Mouse (Mus musculus) liver, embryonic 16.5 days (tissue): ENCODE measurements around the gene Cyp8b1. TPM values are rescaled to one million over a fixed set of nuclear protein-coding genes. Genes with fewer than 3 reads are reported as not detected.

Experiments
- ATAC-seq: fragments of 200-750 bp; cut with Nextera tagmentation; 2 replicates; pipeline ENCODE4 v1.8.0; 2017; ENCODE audit warnings: low read depth, mild to moderate bottlenecking, moderate number of reproducible peaks, moderate library complexity
- H3K27ac ChIP-seq: fragments of 300-500 bp; sonication (generic); 2 replicates; pipeline ENCODE4 v1.5.1; 2014; ENCODE audit warnings: mild to moderate bottlenecking, low read length
- H3K27me3 ChIP-seq: fragments of 300-500 bp; sonication (generic); 2 replicates; pipeline ENCODE4 v1.6.1; 2014; ENCODE audit warnings: low read depth, low read length, mixed read lengths; ENCODE audit not compliant: control insufficient read depth, insufficient read depth
- H3K36me3 ChIP-seq: fragments of 300-500 bp; sonication (generic); 2 replicates; pipeline ENCODE4 v1.6.1; 2014; ENCODE audit warnings: mild to moderate bottlenecking; ENCODE audit not compliant: control insufficient read depth, insufficient read depth
- H3K4me1 ChIP-seq: fragments of 300-500 bp; sonication (generic); 2 replicates; pipeline ENCODE4 v1.6.1; 2014; ENCODE audit warnings: low read depth, low read length, mixed read lengths; ENCODE audit not compliant: control insufficient read depth
- H3K4me2 ChIP-seq: fragments of 300-500 bp; sonication (generic); 2 replicates; pipeline ENCODE4 v1.6.1; 2014; ENCODE audit warnings: low read depth, low read length, mixed read lengths
- H3K4me3 ChIP-seq: fragments of 300-500 bp; sonication (generic); 2 replicates; pipeline ENCODE4 v1.5.1; 2014; ENCODE audit warnings: low read depth, mild to moderate bottlenecking, low read length
- H3K9ac ChIP-seq: fragments of 300-500 bp; sonication (generic); 2 replicates; pipeline ENCODE4 v1.6.1; 2014; ENCODE audit warnings: low read depth, low read length
- H3K9me3 ChIP-seq: fragments of 300-500 bp; sonication (generic); replicated peaks from 2 replicates; pipeline ENCODE4 v1.6.1; 2016; ENCODE audit warnings: low read length; ENCODE audit not compliant: control insufficient read depth
- WGBS: fragments of 180-500 bp; shearing (Covaris S2); extraction: QIAGEN DNeasy Blood & Tissue Kit; methylation state at CpG from one replicate; pipeline ENCODE4 v1.1.7; 2014; ENCODE audit not compliant: insufficient replicate concordance; 5-methylcytosine and 5-hydroxymethylcytosine counted together
- polyA plus RNA-seq: library from polyadenylated mRNA; unstranded; fragments of >200 nt; fragmentation: Nextera tagmentation; extraction: Ambion mirVana; gene quantifications from 2 replicates; pipeline ENCODE4 v1.2.1, GENCODE M21; 2015

Gene Cyp8b1
- polyA plus RNA-seq, 1 experiment from 2014 or later = 19.0 TPM

GRCm38 (mm10) chr9:121924901-121925560, 8.9 kb upstream of the Cyp8b1 start:
- no peak overlapping the region for H3K4me2 ChIP-seq
- ATAC-seq = no peak
- H3K9ac ChIP-seq = no peak overlapping the region
- no peaks in the 10 kb centered on the region for H3K36me3 ChIP-seq
- H3K27ac ChIP-seq = peak overlapping the region; percentile 85; the same call in 1 of the 2 replicates
- WGBS = 58% methylated on average over 9 of the region's 9 CpGs
- H3K4me1 ChIP-seq = peaks cover 7% of the 10 kb centered on the region
- H3K4me3 ChIP-seq = no peak overlapping the region
- H3K27me3 ChIP-seq = no peaks in the 10 kb centered on the region
- H3K9me3 ChIP-seq = no peaks in the 10 kb centered on the region

DNA sequence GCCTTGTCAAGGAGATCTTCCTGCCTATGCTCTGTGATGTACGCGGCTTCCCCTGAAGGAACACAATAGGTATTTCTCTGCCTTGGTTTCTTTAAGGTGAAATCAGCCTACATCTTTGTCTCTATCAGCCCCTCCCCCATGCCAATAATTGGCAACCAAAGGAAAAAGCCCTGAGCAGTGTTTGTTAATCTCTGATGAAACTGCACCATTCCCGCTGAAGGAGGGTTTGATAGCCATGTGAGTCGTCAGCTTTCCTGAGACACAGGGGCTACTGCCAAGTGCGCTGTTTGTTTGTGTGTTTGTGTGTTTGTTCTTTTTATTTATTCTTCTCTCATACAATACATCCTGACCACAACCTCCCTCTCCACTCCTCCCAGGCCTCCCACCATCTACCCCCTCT, 7.8 kb upstream of the Cyp8b1 start:
- peak; percentile 10; the same call in 1 of the 2 replicates for ATAC-seq
- Histone ChIP-seq H3K9ac (peak overlapping the region; percentile 10; the same call in 1 of the 2 replicates), H3K4me1 (peaks cover 7% of the 10 kb centered on the region), H3K4me2 (peak overlapping the region; percentile 33), H3K27ac (peak overlapping the region; percentile 85), H3K9me3 (no peaks in the 10 kb centered on the region), H3K4me3 (peak overlapping the region; percentile 20), H3K27me3 (no peaks in the 10 kb centered on the region), H3K36me3 (no peaks in the 10 kb centered on the region)
- WGBS = 65% methylated on average over 5 of the region's 5 CpGs

- Histone ChIP-seq H3K27me3 (no peaks in the 10 kb centered on the region), H3K9ac (no peak overlapping the region), H3K9me3 (no peaks in the 10 kb centered on the region), H3K27ac (peak overlapping the region; percentile 85), H3K4me2 (peak overlapping the region; percentile 33), H3K4me3 (peak overlapping the region; percentile 20), H3K36me3 (no peaks in the 10 kb centered on the region), H3K4me1 (peaks cover 7% of the 10 kb centered on the region)
- 50% methylated on average over 8 of the region's 8 CpGs for WGBS
- peak; percentile 81 for ATAC-seq
Measured at GRCm38 (mm10) chr9:121923443-121923842, 7.3 kb upstream of the Cyp8b1 start.

DNA sequence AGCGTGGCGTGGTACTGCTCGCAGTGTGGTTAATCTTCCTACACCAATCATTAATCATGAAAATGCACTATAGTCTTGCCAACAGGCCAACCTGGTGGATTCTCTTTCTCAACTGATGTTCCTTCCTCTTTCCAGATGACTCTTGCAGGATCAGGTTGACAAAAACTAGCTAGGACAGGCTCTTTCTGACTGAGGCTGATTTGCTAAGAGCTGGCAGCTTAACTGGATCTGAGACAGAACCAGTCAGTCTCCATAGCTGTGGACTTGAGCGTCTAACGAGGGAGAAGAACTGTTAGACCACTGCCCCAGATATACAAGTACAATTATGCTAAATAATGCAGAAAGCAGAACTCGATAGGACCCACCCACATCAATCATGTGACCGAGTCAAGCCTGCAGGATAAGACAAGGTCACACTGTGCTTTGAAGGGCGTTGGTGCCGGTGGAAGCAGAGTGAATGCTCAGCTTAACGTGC, 3.0 kb upstream of the Cyp8b1 start:
- 36% methylated on average over 10 of the region's 10 CpGs for WGBS
- no peak for ATAC-seq
- no peaks in the 10 kb centered on the region for H3K9me3 ChIP-seq
- H3K4me2 ChIP-seq = no peak overlapping the region
- H3K27me3 ChIP-seq = no peaks in the 10 kb centered on the region
- no peak overlapping the region for H3K9ac ChIP-seq
- no peaks in the 10 kb centered on the region; the same call in 1 of the 2 replicates for H3K4me1 ChIP-seq
- no peaks in the 10 kb centered on the region for H3K36me3 ChIP-seq
- no peak overlapping the region for H3K4me3 ChIP-seq
- H3K27ac ChIP-seq = no peak overlapping the region

GRCm38 (mm10) chr9:121915056-121915455, 1.0 kb downstream of the Cyp8b1 start:
- 61% methylated on average over 10 of the region's 10 CpGs for WGBS
- H3K36me3 ChIP-seq = no peaks in the 10 kb centered on the region
- no peaks in the 10 kb centered on the region for H3K27me3 ChIP-seq
- H3K9ac ChIP-seq = no peak overlapping the region
- H3K4me1 ChIP-seq = no peaks in the 10 kb centered on the region; the same call in 1 of the 2 replicates
- H3K27ac ChIP-seq = no peak overlapping the region
- no peak for ATAC-seq
- H3K9me3 ChIP-seq = no peaks in the 10 kb centered on the region
- no peak overlapping the region for H3K4me2 ChIP-seq
- no peak overlapping the region for H3K4me3 ChIP-seq

DNA sequence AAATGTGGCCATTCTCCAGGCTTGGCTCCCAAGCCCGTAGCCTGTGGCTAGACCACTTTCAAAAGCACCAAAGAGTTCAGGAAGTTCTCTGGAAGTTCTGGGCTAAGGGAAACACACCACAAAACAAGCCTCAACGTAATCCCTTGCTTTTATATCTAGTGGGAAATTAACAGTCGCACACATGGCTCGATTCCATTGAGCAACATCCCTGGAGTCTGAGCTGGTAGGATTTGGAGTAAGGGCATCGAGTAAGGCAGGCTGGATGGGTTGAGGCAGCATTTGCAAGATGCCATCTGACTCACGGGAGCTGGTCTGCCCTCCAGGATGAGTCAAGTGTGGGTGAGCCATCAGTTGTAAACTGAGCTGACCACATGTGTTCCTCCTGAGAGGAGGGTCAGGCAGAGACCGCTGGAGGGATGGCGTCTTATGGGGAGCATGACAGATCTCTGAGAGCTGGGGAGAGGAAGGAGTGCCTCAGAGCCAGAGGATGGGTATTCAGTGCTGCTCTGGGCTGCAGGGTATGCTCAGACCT, 1.8 kb downstream of the Cyp8b1 start:
- H3K4me1 ChIP-seq = no peaks in the 10 kb centered on the region; the same call in 1 of the 2 replicates
- H3K4me2 ChIP-seq = no peak overlapping the region
- H3K9ac ChIP-seq = no peak overlapping the region
- no peaks in the 10 kb centered on the region for H3K9me3 ChIP-seq
- ATAC-seq = no peak
- WGBS = 61% methylated on average over 8 of the region's 8 CpGs
- H3K27me3 ChIP-seq = no peaks in the 10 kb centered on the region
- no peaks in the 10 kb centered on the region for H3K36me3 ChIP-seq
- H3K4me3 ChIP-seq = no peak overlapping the region
- no peak overlapping the region for H3K27ac ChIP-seq

- WGBS = 66% methylated on average over 4 of the region's 4 CpGs
- H3K4me2 ChIP-seq = no peak overlapping the region
- no peak for ATAC-seq
- no peak overlapping the region for H3K27ac ChIP-seq
- no peaks in the 10 kb centered on the region; the same call in 1 of the 2 replicates for H3K4me1 ChIP-seq
- H3K9me3 ChIP-seq = no peaks in the 10 kb centered on the region
- no peaks in the 10 kb centered on the region for H3K36me3 ChIP-seq
- H3K4me3 ChIP-seq = no peak overlapping the region
- no peaks in the 10 kb centered on the region for H3K27me3 ChIP-seq
- H3K9ac ChIP-seq = no peak overlapping the region
Measured at GRCm38 (mm10) chr9:121912786-121913185, 3.3 kb downstream of the Cyp8b1 start.

GRCm38 (mm10) chr9:121911196-121911595, 4.9 kb downstream of the Cyp8b1 start:
- H3K27ac ChIP-seq = no peak overlapping the region
- H3K9me3 ChIP-seq = no peaks in the 10 kb centered on the region
- H3K4me1 ChIP-seq = no peaks in the 10 kb centered on the region; the same call in 1 of the 2 replicates
- no peaks in the 10 kb centered on the region for H3K27me3 ChIP-seq
- ATAC-seq = no peak
- H3K9ac ChIP-seq = no peak overlapping the region
- 69% methylated on average over 7 of the region's 7 CpGs for WGBS
- H3K36me3 ChIP-seq = no peaks in the 10 kb centered on the region
- no peak overlapping the region for H3K4me3 ChIP-seq
- H3K4me2 ChIP-seq = no peak overlapping the region

DNA sequence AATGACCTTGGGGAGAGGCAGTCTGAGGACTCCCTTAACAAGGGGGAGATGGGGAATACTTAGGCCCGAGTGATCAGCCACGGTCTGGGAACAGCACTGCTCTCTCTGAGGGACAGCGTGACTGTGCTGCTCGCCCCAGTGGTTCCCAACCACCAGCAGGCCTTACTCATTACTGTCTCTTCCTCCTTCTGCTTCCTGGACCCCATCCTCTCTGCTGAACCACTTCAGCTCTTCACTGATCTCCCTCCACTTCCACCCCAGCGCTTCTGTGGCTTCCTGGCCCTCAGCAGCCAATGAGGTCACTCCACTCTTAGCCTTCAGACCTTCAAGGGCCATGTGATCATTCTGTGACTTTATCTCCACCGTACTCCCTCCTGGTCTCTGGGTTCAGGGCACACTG, 6.5 kb downstream of the Cyp8b1 start:
- H3K4me2 ChIP-seq = no peak overlapping the region
- no peak overlapping the region for H3K4me3 ChIP-seq
- no peaks in the 10 kb centered on the region for H3K9me3 ChIP-seq
- H3K9ac ChIP-seq = no peak overlapping the region
- H3K36me3 ChIP-seq = no peaks in the 10 kb centered on the region
- WGBS = 19% methylated on average over 6 of the region's 6 CpGs
- H3K4me1 ChIP-seq = no peaks in the 10 kb centered on the region; the same call in 1 of the 2 replicates
- 0 out of 2 replicates have a peak, but pooled peaks have one; percentile 10 for ATAC-seq
- H3K27me3 ChIP-seq = no peaks in the 10 kb centered on the region
- no peak overlapping the region for H3K27ac ChIP-seq
